Mouse (Mus musculus) megakaryocyte, embryonic 14.5 days (primary cell): Measurements from ENCODE around the gene Il31.

Experiments
- FLI1 ChIP-seq: IDR thresholded peaks from 2 replicates; pipeline ENCODE4 v1.6.1; 2012; ENCODE audit warnings: low read length, inconsistent platforms, mixed read lengths
- GATA1 ChIP-seq: IDR thresholded peaks from 3 replicates; pipeline ENCODE4 v1.6.1; 2012; ENCODE audit warnings: mixed read lengths, low read length, inconsistent platforms, borderline replicate concordance

DNA sequence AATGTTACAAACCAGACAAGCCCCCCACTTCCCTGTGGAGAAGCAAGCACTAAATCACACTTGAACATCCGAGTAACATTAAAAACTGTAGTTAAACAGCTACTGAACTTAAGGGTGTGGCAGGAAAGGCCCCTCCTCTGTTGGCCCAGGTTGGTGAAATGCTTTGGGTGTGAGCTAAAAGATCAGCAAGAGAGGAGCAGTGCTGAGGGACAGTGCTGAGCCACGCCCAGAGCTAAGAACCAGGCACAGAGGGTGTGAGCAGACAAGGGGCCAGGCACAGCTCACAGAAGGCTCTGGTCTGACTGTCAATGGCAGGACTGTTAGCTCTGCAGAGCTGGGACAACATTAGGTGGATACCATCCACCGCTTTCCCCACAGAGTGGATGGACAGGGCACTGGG is 22.8 kb upstream of the Il31 start:
- TF ChIP-seq GATA1 (no peak), FLI1 (no peak)
